Mouse (Mus musculus) spleen, adult 2 months (tissue): ENCODE measurements around the gene Gas7. TPM values are rescaled to one million over a fixed set of nuclear protein-coding genes. Genes with fewer than 3 reads are reported as not detected.
A peak's percentile ranks its signal among the peaks of the same experiment; 100 is the strongest.

ENCODE experiments used
- DNase-seq, 2 experiments: peaks; one replicate each; pipeline versions ENCODE4 v3.0.0 to v3.0.0-alpha.2; 2012 to 2021; ENCODE audit warnings: low spot score in 2 of 2, low read depth in 1 of 2
- H3K27ac ChIP-seq: fragments of 200-500 bp; 2 replicates; pipeline ENCODE4 v1.5.1; 2012; ENCODE audit warnings: low read length, inconsistent platforms; ENCODE audit not compliant: insufficient read depth
- H3K27me3 ChIP-seq: fragments of 200-500 bp; 2 replicates; pipeline ENCODE4 v1.6.1; 2012; ENCODE audit warnings: mild to moderate bottlenecking, moderate library complexity, low read length, inconsistent platforms; ENCODE audit not compliant: control insufficient read depth, insufficient read depth
- H3K36me3 ChIP-seq: fragments of 200-500 bp; 2 replicates; pipeline ENCODE4 v1.6.1; 2012; ENCODE audit warnings: mild to moderate bottlenecking, low read length, inconsistent platforms; ENCODE audit not compliant: control insufficient read depth, insufficient read depth
- H3K4me1 ChIP-seq: fragments of 200-500 bp; 2 replicates; pipeline ENCODE4 v1.6.1; 2011; ENCODE audit warnings: inconsistent platforms; ENCODE audit not compliant: control insufficient read depth, insufficient read depth, insufficient read length
- H3K4me3 ChIP-seq: fragments of 200-500 bp; 2 replicates; pipeline ENCODE4 v1.5.1; 2011; ENCODE audit warnings: mild to moderate bottlenecking, inconsistent platforms; ENCODE audit not compliant: insufficient read depth, insufficient read length; ENCODE audit errors: extremely low read depth
- CTCF ChIP-seq: fragments of 200-500 bp; IDR thresholded peaks from 2 replicates; pipeline ENCODE4 v1.5.1; 2011; ENCODE audit warnings: mild to moderate bottlenecking, inconsistent platforms; ENCODE audit not compliant: insufficient read depth, insufficient read length, insufficient replicate concordance; ENCODE audit errors: extremely low read depth
- POLR2A ChIP-seq: fragments of 200-500 bp; IDR thresholded peaks from 2 replicates; pipeline ENCODE4 v1.6.1; 2011; ENCODE audit warnings: low read depth, low read length, inconsistent platforms
- WGBS: fragments of 180-500 bp; shearing (Covaris S2); methylation state at CpG from one replicate; pipeline ENCODE4 v1.1.7; 2018; 5-methylcytosine and 5-hydroxymethylcytosine counted together
- polyA plus RNA-seq: library from polyadenylated mRNA; depleted of rRNA; stranded (reverse); fragments of >200 nt; gene quantifications from 2 replicates; pipeline ENCODE4 v1.2.3, GENCODE M21; 2012

Gene Gas7
- polyA plus RNA-seq, 1 experiment: 4.3 TPM

- no peak for DNase-seq
- 94% methylated on average over 4 of the region's 4 CpGs for WGBS
- H3K4me1 ChIP-seq: peaks cover 15% of the 10 kb centered on the region; the same call in 1 of the 2 replicates
- H3K27ac ChIP-seq: no peak overlapping the region
- H3K36me3 ChIP-seq: no peaks in the 10 kb centered on the region
- H3K27me3 ChIP-seq: no peaks in the 10 kb centered on the region
- TF ChIP-seq POLR2A (no peak), CTCF (no peak)
- H3K4me3 ChIP-seq: no peak overlapping the region
These were observed 112.8 kb downstream of the Gas7 start for GRCm38 (mm10) chr11:67567991-67568390.

- TF ChIP-seq POLR2A (no peak), CTCF (no peak)
- peaks cover 7% of the 10 kb centered on the region; the same call in 1 of the 2 replicates for H3K4me1 ChIP-seq
- no peaks in the 10 kb centered on the region for H3K27me3 ChIP-seq
- 83% methylated on average over 5 of the region's 5 CpGs for WGBS
- no peak overlapping the region for H3K27ac ChIP-seq
- H3K4me3 ChIP-seq: no peak overlapping the region
- DNase-seq: no peak
- no peaks in the 10 kb centered on the region for H3K36me3 ChIP-seq
These were observed 113.6 kb downstream of the Gas7 start for GRCm38 (mm10) chr11:67568815-67569214.

DNA sequence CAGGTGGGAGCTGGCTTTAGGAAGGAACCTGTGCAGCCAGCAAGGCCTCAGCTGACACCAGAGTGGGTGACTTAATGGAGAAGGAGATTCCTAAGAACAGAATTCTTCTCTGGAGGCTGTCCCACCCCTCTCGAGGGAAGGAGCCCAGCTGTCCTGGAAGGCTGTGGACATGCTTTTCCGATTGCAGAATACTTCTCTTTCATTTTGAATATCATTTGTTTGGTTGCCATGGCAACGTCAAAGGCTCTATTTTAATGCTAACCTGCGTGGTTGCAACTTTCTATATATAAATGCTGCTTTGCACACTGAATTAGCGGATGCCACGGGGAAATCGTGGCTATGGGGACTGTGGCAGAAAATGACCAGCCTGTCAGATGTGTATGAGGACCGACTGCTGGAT, 115.7 kb downstream of the Gas7 start:
- no peaks in the 10 kb centered on the region for H3K36me3 ChIP-seq
- no peak for TF ChIP-seq POLR2A
- TF ChIP-seq CTCF: no peak
- no peaks in the 10 kb centered on the region for H3K4me1 ChIP-seq
- H3K27me3 ChIP-seq: no peaks in the 10 kb centered on the region
- DNase-seq: peak in 1 of 2 experiments; percentile 14
- no peak overlapping the region for H3K27ac ChIP-seq
- H3K4me3 ChIP-seq: no peak overlapping the region
- WGBS: 43% methylated on average over 8 of the region's 8 CpGs

- no peaks in the 10 kb centered on the region for H3K36me3 ChIP-seq
- DNase-seq: no peak
- TF ChIP-seq POLR2A (no peak), CTCF (no peak)
- no peak overlapping the region for H3K27ac ChIP-seq
- H3K27me3 ChIP-seq: no peaks in the 10 kb centered on the region
- H3K4me1 ChIP-seq: peaks cover 21% of the 10 kb centered on the region
- no peak overlapping the region for H3K4me3 ChIP-seq
- WGBS: 94% methylated on average over 5 of the region's 5 CpGs
These were observed 119.1 kb downstream of the Gas7 start for GRCm38 (mm10) chr11:67574344-67574743.

- no peaks in the 10 kb centered on the region for H3K36me3 ChIP-seq
- H3K27me3 ChIP-seq: no peaks in the 10 kb centered on the region
- 69% methylated on average over 5 of the region's 5 CpGs for WGBS
- TF ChIP-seq CTCF (no peak), POLR2A (no peak)
- H3K4me3 ChIP-seq: no peak overlapping the region
- H3K27ac ChIP-seq: no peak overlapping the region
- peaks cover 28% of the 10 kb centered on the region for H3K4me1 ChIP-seq
- no peak for DNase-seq
These were observed 122.2 kb downstream of the Gas7 start for GRCm38 (mm10) chr11:67577472-67577871.

- no peak for DNase-seq
- TF ChIP-seq CTCF: no peak
- no peak for TF ChIP-seq POLR2A
- 35% methylated on average over 4 of the region's 4 CpGs for WGBS
- Histone ChIP-seq H3K4me1 (peaks cover 28% of the 10 kb centered on the region), H3K27ac (no peak overlapping the region), H3K27me3 (no peaks in the 10 kb centered on the region), H3K4me3 (no peak overlapping the region), H3K36me3 (no peaks in the 10 kb centered on the region)
These were observed 122.8 kb downstream of the Gas7 start for GRCm38 (mm10) chr11:67577994-67578393.

- H3K36me3 ChIP-seq: no peaks in the 10 kb centered on the region
- peaks cover 28% of the 10 kb centered on the region for H3K4me1 ChIP-seq
- TF ChIP-seq POLR2A (no peak), CTCF (no peak)
- H3K4me3 ChIP-seq: no peak overlapping the region
- 33% methylated on average over 9 of the region's 9 CpGs for WGBS
- H3K27ac ChIP-seq: no peak overlapping the region
- H3K27me3 ChIP-seq: no peaks in the 10 kb centered on the region
- DNase-seq: no peak
These were observed 123.9 kb downstream of the Gas7 start for GRCm38 (mm10) chr11:67579136-67579535.
